In the genomic region with DNA sequence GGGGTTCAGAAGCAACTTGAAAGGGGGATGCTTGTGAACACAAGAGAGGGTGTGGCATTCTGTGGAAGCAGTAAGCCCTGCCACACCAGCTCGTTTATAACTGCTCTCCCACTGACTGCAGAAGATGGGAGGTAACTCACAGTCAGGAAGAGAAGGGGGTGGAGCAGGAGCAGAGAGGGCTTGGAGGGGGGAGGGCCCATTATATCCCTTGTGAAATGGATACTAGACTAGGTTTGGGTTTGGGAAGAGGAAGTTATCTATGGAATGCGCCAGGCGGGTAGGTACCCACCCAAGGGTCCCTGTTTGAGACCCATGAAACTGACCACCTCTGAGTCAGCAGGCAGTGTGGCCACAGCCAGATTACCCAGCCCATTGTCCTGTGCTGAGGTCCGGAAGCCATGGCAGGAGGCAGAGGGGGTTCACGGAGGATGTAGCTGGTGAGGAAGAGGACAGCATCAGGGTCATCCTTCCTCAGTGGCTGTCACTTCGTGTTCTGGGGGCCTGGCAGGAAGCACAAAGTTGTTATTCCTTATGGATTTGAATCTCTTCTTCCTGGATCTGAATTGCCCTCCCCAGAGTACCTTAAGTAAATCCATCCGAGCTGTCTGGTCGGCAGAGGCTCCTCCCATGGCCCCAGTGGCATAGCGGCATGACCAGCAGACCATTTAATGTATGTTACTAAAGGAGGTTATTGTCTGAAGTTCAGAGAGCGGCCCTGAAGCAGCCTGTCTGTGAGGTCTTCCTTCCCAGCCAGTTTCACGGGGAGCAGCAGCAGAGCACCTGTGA, we compare ENCODE assay signal across 11 mouse cellular contexts. TPM values are rescaled to one million over a fixed set of nuclear protein-coding genes. Genes with fewer than 3 reads are reported as not detected.
DNase-seq lines count a peak whose midpoint lies in the region; ATAC-seq lines count a peak whose summit lies in the region.
"Had no signal": no experiment of that assay in that cellular context is flagged by ENCODE, and none has a peak within 500 bp of the region (broad histone marks: within the 10 kb centered on the region; RNA-seq: fewer than 3 reads in every experiment).

No protein-coding gene starts in this region.

- peaks cover 40% of the 10 kb centered on the region for H3K4me1 ChIP-seq in hindbrain, embryonic 10.5 days (replicated peaks)
- H3K4me1 ChIP-seq in hindbrain, embryonic 14.5 days (replicated peaks; ENCODE audit: control insufficient read depth, insufficient read depth, low read length), result 0 out of 2 replicates have a peak, but pooled peaks cover 10% of the 10 kb centered on the region
- H3K4me1 ChIP-seq in midbrain, embryonic 10.5 days, result peaks cover 20% of the 10 kb centered on the region
- 0 out of 2 replicates have a peak, but pooled peaks cover 4% of the 10 kb centered on the region for H3K4me1 ChIP-seq in midbrain, embryonic 15.5 days
- H3K4me1 ChIP-seq in embryonic facial prominence, embryonic 10.5 days, result peaks cover 30% of the 10 kb centered on the region
- peaks cover 20% of the 10 kb centered on the region for H3K4me1 ChIP-seq in stomach, embryonic 15.5 days
- H3K4me1 ChIP-seq: liver, embryonic 15.5 days had no signal

- H3K9me3 ChIP-seq in hindbrain, embryonic 10.5 days, result no peaks in the 10 kb centered on the region
- H3K9me3 ChIP-seq in hindbrain, embryonic 14.5 days (ENCODE audit: control insufficient read depth, low read length), result no peaks in the 10 kb centered on the region
- H3K9me3 ChIP-seq in midbrain, embryonic 10.5 days (replicated peaks), result no peaks in the 10 kb centered on the region
- no peaks in the 10 kb centered on the region for H3K9me3 ChIP-seq in midbrain, embryonic 15.5 days
- H3K9me3 ChIP-seq in embryonic facial prominence, embryonic 10.5 days, result no peaks in the 10 kb centered on the region
- H3K9me3 ChIP-seq in stomach, embryonic 15.5 days, result no peaks in the 10 kb centered on the region
- H3K9me3 ChIP-seq: liver, embryonic 15.5 days had no signal

- H3K36me3 ChIP-seq in hindbrain, embryonic 10.5 days, result no peaks in the 10 kb centered on the region
- no peaks in the 10 kb centered on the region for H3K36me3 ChIP-seq in hindbrain, embryonic 14.5 days (replicated peaks; ENCODE audit: control insufficient read depth, insufficient read depth)
- no peaks in the 10 kb centered on the region for H3K36me3 ChIP-seq in midbrain, embryonic 10.5 days
- H3K36me3 ChIP-seq in midbrain, embryonic 15.5 days (replicated peaks), result no peaks in the 10 kb centered on the region
- no peaks in the 10 kb centered on the region for H3K36me3 ChIP-seq in embryonic facial prominence, embryonic 10.5 days (replicated peaks)
- H3K36me3 ChIP-seq in stomach, embryonic 15.5 days, result no peaks in the 10 kb centered on the region
- H3K36me3 ChIP-seq: liver, embryonic 15.5 days had no signal

- peak overlapping the region; percentile 13; the same call in 1 of the 2 replicates for H3K4me3 ChIP-seq in hindbrain, embryonic 10.5 days
- H3K4me3 ChIP-seq in hindbrain, embryonic 14.5 days (replicated peaks; ENCODE audit: low read length), result no peak overlapping the region
- no peak overlapping the region for H3K4me3 ChIP-seq in midbrain, embryonic 10.5 days
- no peak overlapping the region for H3K4me3 ChIP-seq in midbrain, embryonic 15.5 days
- peak overlapping the region; percentile 11; the same call in 1 of the 2 replicates for H3K4me3 ChIP-seq in embryonic facial prominence, embryonic 10.5 days
- H3K4me3 ChIP-seq in stomach, embryonic 15.5 days (replicated peaks), result no peak overlapping the region
- H3K4me3 ChIP-seq: liver, embryonic 15.5 days had no signal

- no peak overlapping the region for H3K4me2 ChIP-seq in hindbrain, embryonic 14.5 days (replicated peaks)
- no peak overlapping the region for H3K4me2 ChIP-seq in midbrain, embryonic 15.5 days
- H3K4me2 ChIP-seq in stomach, embryonic 15.5 days, result no peak overlapping the region
- H3K4me2 ChIP-seq: liver, embryonic 15.5 days had no signal

- ATAC-seq in hindbrain, embryonic 14.5 days (ENCODE audit: low FRiP score), result no peak
- no peak for ATAC-seq in midbrain, embryonic 15.5 days (replicated peaks)
- peak; percentile 28; the same call in 1 of the 2 replicates for ATAC-seq in stomach, embryonic 15.5 days (ENCODE audit: insufficient read depth, low FRiP score, low read depth)
- no peak for ATAC-seq in megakaryocyte progenitor cell, adult 5-6 weeks (replicated peaks; ENCODE audit: poor library complexity)

- DNase-seq in hindbrain, embryonic 10.5 days (ENCODE audit: low spot score), result peak; percentile 14
- no peak for DNase-seq in hindbrain, embryonic 14.5 days (ENCODE audit: low spot score)
- no peak for DNase-seq in midbrain, embryonic 10.5 days (ENCODE audit: low spot score)
- peak; percentile 31 for DNase-seq in embryonic facial prominence, embryonic 10.5 days (ENCODE audit: low spot score)
- DNase-seq: kidney, adult 9 months; right cerebral cortex, adult 18-20 months had no signal

- 0 out of 2 replicates have a peak, but pooled peaks cover 4% of the 10 kb centered on the region for H3K27me3 ChIP-seq in hindbrain, embryonic 10.5 days (ENCODE audit: insufficient read depth, poor library complexity, severe bottlenecking)
- H3K27me3 ChIP-seq in hindbrain, embryonic 14.5 days (ENCODE audit: control insufficient read depth, insufficient read depth, low read length), result no peaks in the 10 kb centered on the region
- no peaks in the 10 kb centered on the region for H3K27me3 ChIP-seq in midbrain, embryonic 10.5 days (ENCODE audit: low read depth, poor library complexity, severe bottlenecking)
- H3K27me3 ChIP-seq in midbrain, embryonic 15.5 days (replicated peaks), result no peaks in the 10 kb centered on the region
- H3K27me3 ChIP-seq in embryonic facial prominence, embryonic 10.5 days (replicated peaks; ENCODE audit: low read depth, poor library complexity, severe bottlenecking), result no peaks in the 10 kb centered on the region
- no peaks in the 10 kb centered on the region for H3K27me3 ChIP-seq in stomach, embryonic 15.5 days (replicated peaks)
- H3K27me3 ChIP-seq: CH12.LX; liver, embryonic 15.5 days had no signal

- WGBS in hindbrain, embryonic 10.5 days, result 42% methylated on average over 11 of the region's 11 CpGs
- 37% methylated on average over 11 of the region's 11 CpGs for WGBS in hindbrain, embryonic 14.5 days
- 51% methylated on average over 11 of the region's 11 CpGs for WGBS in midbrain, embryonic 10.5 days
- 42% methylated on average over 11 of the region's 11 CpGs for WGBS in midbrain, embryonic 15.5 days
- WGBS in embryonic facial prominence, embryonic 10.5 days, result 36% methylated on average over 11 of the region's 11 CpGs
- 52% methylated on average over 11 of the region's 11 CpGs for whole genome bisulfite sequencing in stomach, embryonic 15.5 days

- no peak overlapping the region for H3K9ac ChIP-seq in hindbrain, embryonic 14.5 days
- H3K9ac ChIP-seq in midbrain, embryonic 15.5 days, result no peak overlapping the region
- no peak overlapping the region for H3K9ac ChIP-seq in stomach, embryonic 15.5 days
- H3K9ac ChIP-seq: liver, embryonic 15.5 days had no signal

- peak overlapping the region; percentile 84 for H3K27ac ChIP-seq in hindbrain, embryonic 10.5 days
- no peak overlapping the region for H3K27ac ChIP-seq in hindbrain, embryonic 14.5 days
- H3K27ac ChIP-seq in midbrain, embryonic 10.5 days (replicated peaks), result peak overlapping the region; percentile 72
- no peak overlapping the region for H3K27ac ChIP-seq in midbrain, embryonic 15.5 days
- peak overlapping the region; percentile 65 for H3K27ac ChIP-seq in embryonic facial prominence, embryonic 10.5 days (replicated peaks)
- no peak overlapping the region; the same call in 1 of the 2 replicates for H3K27ac ChIP-seq in stomach, embryonic 15.5 days
- H3K27ac ChIP-seq: liver, embryonic 15.5 days had no signal

RNA-seq across cellular contexts. Expression of a gene that starts 46.4 kb away (rescaled TPM):
- polyA plus RNA-seq in hindbrain, embryonic 10.5 days (2016; fragmentation: Nextera tagmentation; extraction: Ambion mirVana), result 1.6 and 2.4 TPM in 2 replicates
- polyA plus RNA-seq in hindbrain, embryonic 14.5 days (2014; fragmentation: Nextera tagmentation; extraction: Ambion mirVana), result 1.3 and 1.9 TPM in 2 replicates
- polyA plus RNA-seq in midbrain, embryonic 10.5 days (2016; fragmentation: Nextera tagmentation; extraction: Ambion mirVana), result 0.88 and 1.3 TPM in 2 replicates
- polyA plus RNA-seq in midbrain, embryonic 15.5 days (2015; fragmentation: Nextera tagmentation; extraction: Ambion mirVana), result 0.79 and 0.86 TPM in 2 replicates
- 1.4 and 1.8 TPM in 2 replicates for polyA plus RNA-seq in embryonic facial prominence, embryonic 10.5 days (2016; fragmentation: Nextera tagmentation; extraction: Ambion mirVana)
- polyA plus RNA-seq in stomach, embryonic 15.5 days (2015; fragmentation: Nextera tagmentation; extraction: Ambion mirVana), result 5.9 and 6.6 TPM in 2 replicates
- 7.5 and 8.3 TPM in 2 replicates for total RNA-seq in megakaryocyte progenitor cell, adult 5-6 weeks (2015)
- total RNA-seq in megakaryocyte progenitor cell, adult 5-6 weeks (2017), result 9.8 and 11.0 TPM in 2 replicates

Comparison
In these comparisons a context has a peak if more than half of its experiments do, and no peak if none do; other contexts are left out.
1. DNase-seq: peak in hindbrain, embryonic 10.5 days (single experiment) and embryonic facial prominence, embryonic 10.5 days (single experiment); none in hindbrain, embryonic 14.5 days (single experiment) and midbrain, embryonic 10.5 days (single experiment).
2. H3K27ac ChIP-seq: peak in hindbrain, embryonic 10.5 days (single experiment), midbrain, embryonic 10.5 days (single experiment) and embryonic facial prominence, embryonic 10.5 days (single experiment); none in hindbrain, embryonic 14.5 days (single experiment), midbrain, embryonic 15.5 days (single experiment) and stomach, embryonic 15.5 days (single experiment).
3. H3K4me3 ChIP-seq: peak in hindbrain, embryonic 10.5 days (single experiment) and embryonic facial prominence, embryonic 10.5 days (single experiment); none in hindbrain, embryonic 14.5 days (single experiment), midbrain, embryonic 10.5 days (single experiment), midbrain, embryonic 15.5 days (single experiment) and stomach, embryonic 15.5 days (single experiment).